Mouse (Mus musculus) layer of hippocampus, postnatal 10 days (tissue): ENCODE measurements around the gene Mob1b. TPM values are rescaled to one million over a fixed set of nuclear protein-coding genes. Genes with fewer than 3 reads are reported as not detected.

Experiments
- DNase-seq, 2 experiments: peaks; one replicate each; pipeline ENCODE4 v3.0.0; 2021; ENCODE audit warnings: low spot score in 2 of 2
- total RNA-seq, 2 experiments: library from RNA; stranded (reverse); gene quantifications; 2 replicates each; pipeline ENCODE4 v1.2.3; 2021

Gene Mob1b
- total RNA-seq, 2 experiments from 2014 or later, result 33.4 to 34.5 TPM

DNA sequence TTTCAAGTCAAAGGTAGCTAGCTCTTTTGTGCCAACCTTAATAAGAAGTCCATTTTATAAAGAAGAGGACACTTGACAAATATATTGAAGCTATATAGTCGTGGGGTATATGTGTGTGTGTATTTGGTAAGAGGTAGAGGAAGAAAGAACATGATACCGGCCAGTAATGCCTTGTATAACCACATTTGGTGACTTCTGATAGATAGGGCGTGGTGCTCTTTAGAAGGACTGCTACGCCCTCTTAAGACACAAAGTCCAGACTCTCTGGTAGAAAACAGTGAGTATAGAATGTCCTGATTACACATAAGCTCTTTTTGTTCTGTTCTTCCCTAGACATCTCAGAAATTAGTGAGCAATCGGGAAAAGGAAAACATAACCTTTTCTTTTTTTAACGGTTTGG, 47.5 kb downstream of the Mob1b start:
- DNase-seq, result no peak

DNA sequence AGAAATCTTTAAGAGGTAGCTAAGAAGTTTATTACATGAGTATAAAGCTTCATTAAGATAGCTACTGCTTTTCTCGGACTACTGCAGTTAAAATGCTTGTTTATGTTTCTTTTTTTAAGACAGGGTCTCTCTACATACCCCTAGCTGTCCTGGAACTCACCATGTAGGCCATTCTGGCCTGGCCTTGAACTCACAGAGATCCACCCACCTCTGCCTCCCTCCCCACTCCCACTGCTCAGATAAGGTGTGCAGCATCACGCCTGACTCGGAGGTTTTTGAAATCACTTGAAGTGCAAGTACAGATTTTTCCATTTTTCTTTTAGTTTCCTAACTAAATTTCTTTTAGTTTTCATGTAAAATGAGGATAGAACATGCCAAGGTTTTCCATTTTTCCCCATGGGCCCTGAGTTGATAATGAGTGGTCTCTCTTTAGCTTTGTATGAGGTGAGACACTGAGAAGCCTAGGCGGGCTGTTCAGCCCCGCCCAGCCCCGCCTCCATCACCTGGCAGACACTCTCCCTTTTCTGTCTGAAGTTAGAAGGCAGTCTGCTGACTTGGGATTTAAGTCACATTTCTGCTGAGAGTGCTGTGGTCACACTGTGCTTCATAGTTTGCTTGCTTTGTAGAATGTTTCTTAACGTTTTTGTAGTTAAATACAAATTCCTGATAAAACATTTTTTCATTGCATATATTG, 61.6 kb downstream of the Mob1b start:
- DNase-seq, result no peak

DNA sequence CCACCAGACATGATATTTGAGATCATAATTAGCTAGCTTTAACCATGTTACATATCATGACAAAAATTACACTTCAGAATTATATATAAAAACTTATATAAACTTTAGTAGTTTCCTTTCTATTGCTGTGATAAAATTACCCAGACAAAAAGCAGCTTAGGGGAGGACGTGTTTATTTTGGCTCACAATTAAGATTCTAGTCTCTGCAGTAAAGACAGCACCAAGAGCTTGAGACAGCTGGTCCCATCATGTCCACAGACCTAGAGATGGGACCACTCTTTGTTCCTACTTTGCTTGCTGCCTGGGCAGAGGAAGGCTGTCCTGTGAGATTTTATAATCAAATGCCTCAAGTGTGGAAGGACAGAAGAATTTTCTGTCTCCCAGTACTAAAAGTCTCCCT, 64.4 kb downstream of the Mob1b start:
- DNase-seq, result no peak

DNA sequence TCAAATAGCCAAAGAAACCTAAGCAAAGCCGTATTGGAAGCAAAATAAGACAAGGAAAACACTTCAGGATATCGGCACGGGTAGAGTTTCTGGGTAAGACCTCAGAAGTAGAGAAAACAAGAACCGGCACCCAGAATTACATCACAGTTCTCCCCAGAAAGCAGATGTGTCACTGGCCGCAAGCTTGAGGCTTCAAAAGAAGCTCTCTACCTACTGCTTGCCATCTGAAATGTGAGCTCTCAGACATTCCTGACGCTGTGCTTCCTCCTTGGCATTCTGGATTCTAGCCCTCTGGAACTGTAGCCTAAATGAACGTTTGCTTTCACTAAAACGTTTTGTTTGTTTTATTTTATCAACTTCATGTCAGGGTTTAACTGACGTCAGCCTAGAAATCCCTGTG, 70.0 kb downstream of the Mob1b start:
- no peak for DNase-seq

DNA sequence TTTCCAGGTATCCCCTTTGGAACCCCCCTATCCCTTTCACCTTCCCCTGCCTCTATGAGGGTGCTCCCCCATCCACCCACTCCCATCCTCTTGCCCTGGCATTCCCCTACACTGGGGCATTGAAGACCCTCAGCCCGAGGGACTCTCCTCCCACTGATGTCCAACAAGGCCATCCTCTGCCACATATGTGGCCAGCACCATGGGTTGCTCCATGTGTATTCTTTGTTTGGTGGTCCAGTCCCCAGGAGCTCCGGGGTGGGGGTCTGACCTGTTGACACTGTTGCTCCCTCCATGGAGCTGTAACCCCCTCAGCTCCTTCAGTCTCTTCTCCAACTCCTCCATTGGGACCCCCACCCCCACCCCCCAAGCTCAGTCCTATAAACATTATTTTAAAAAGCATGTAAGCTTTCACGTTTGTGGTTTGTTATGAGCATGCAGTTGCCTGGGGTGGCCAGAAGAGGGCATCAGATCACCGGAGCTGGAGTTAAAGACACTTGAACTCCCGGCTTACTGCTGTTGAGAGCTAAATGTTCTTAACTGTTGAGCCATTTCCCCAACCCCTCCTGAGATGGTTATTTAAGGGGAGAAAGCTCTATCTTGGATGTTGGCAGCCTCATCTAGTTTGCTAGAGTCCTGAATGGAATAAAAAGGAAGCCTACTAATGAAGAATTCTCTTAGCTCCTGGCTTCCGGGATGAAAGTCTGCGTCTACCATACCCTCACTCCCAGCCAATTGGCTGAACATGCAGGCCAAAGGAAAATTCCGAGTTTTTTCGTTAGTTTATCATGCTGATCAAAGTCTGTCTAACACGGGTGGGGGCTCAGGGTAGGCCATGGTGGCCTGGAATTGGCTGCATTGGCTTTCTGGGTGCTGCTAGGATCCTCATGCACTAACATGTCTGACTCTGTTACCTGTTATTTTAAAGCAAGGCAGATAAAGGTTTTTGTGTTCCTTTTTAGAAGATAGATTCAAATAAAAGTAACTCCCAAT, 70.9 kb downstream of the Mob1b start:
- DNase-seq, result peak; percentile 66 to 72

DNA sequence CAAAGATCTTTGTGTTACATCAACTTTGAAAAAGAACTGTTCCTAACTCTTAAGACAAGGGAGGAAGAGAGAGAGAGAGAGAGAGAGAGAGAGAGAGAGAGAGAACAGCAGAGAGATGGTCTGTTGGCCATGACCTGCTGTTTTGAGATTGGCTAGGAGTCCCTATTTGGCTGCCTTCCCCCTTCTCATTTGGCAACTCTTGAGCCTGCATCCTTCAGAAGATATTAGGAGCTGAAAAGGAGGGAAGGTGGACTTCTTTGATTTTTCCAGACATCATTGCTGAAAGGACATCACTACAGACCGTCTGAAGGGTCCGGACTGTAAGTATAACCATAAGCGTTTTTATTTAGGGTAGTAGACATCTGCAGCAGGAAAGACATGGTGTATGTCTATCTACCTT, 73.0 kb downstream of the Mob1b start:
- no peak for DNase-seq

DNA sequence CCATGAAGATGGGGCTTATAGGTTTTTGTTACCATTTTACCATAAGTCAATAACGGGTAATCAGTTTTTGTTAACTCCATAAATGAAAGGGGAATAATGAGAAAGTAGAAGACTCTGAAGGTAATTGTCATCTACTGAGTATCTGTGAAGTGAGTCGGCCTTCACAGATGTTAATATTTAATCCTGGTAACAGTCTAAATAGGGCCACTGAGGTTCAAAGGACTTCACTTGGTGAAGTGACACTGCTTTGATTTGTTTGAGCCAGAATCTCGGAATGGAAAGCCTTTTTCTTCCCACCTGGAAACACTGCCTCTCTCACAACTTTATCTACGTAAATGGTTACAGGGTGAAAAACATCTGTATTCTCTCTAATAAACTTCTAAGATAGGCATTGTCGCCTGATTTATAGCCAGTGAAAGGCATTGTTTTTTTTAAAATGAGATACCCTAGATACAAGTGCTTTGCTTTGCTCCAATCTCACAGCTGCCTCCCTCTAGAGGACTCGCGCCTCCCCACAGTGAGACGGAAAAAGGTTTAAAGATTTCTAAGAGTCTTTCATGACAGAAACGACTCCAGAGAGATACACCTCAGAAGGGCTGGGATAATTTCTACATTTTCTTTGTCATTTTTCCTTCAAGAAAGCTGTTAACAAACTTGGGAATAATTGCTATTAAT, 75.4 kb downstream of the Mob1b start:
- DNase-seq, result no peak

DNA sequence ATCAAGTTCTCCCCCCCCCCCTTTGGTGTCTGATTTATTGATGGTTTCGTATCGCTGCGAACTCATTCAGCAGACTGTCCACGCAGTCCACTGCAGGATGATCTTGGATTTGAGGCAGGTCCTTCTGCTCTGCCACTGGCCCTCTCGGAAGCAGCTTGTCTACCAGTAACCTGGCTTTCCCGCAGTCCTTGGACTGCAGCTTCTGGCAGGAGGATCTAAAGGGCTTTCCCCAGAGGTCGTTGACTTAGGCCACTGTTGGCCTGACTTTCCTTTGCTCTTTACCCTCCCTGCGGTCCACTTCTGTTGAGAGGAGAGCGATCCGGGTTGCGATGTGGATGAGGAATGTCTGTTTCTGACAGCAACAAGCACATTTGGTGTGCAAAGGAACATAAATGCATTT, 75.9 kb downstream of the Mob1b start:
- no peak for DNase-seq

DNA sequence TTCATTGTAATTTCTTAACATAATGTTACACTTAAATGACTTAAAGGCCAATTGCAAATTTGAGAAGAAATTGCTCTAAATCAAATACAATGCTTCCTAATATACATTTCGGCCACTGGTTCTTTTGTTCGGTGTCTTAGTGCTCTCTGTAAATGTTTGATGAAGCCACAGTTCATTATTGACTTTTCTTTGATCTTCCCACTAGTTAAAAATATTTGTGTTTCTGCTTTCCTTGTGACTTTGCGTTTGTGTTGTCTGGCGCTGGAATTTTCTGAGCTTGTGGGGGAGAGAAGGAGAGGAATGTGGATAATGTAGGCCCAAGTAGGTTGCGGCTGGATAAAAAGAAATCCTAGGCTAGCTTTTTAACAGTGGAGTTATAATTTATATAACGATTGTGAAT, 76.5 kb downstream of the Mob1b start:
- no peak for DNase-seq

DNA sequence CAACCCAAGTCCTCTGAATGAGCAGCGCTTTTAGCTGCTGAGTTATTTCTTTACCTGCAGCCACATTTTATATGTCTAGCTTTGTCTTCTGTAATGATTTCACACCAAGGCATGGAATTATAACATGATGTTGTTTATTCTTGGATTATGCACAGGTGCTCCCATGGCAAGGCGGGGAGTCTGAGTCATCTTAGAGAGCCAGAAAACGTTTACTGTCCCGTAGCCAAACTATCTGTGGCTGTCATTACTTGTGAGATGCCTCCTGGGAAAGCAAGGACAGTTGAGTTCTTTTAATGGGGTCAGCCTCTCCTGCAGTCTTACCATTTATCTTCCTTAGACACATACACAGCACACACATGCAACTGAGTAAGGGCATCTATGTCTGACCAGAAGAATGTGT, 85.0 kb downstream of the Mob1b start:
- DNase-seq, result no peak

DNA sequence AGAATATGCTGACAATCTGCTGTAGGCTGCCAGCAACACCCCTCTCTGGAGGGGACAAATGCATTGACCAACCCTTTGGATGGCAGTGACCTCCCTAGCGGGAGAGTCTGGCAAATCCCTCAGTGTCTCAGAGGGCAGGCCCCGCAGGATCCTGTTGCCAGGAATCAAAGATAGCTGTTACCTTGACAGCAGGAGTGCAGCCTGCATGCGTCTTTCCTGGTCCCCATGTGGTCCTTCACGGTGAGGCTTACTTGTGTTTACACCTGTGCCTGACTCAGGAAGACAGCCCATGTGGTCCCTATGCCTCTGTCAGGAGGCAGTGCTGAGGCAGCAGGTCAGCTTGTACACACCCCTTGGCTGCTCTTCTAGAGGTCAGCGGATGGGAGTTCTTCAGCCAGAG, 85.6 kb downstream of the Mob1b start:
- no peak for DNase-seq

DNA sequence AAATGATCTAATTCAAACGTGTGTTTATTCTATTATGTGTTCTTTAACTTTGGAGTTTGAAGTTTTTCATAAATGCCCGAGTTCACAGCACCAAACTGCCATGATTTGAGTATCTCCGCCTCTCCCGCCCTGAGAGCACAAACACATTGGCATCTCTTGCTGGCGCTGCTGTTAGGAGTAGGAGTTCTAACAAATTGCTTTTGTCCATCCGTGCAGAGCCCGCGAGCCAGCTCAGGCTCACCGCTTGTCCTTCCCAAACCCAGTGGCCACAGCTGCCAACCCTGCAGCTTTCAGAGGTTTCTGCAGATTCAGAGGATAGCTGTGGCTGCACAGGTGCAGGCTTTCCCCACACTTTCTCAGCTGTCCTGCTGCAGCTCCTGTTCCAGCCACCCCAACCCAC, 86.7 kb downstream of the Mob1b start:
- peak; percentile 36 to 44 for DNase-seq

DNA sequence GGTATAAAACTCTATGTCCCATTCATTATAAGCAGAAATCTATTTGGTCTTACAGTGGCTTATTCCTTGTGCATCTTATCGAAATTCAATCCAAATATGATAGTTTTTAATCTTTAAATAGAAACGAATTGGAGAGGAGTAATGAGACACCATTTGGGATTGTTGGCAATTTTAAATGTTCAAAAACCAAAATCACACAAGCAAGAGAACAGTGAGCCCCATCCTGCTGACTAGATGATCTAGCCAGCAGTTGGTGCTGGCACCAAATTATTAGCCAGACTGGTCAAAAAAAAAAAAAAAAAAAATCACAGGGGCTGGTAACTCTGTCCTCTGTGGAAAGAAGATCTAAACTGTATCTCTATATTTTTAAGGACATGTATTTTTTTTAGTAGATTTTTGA, 92.5 kb downstream of the Mob1b start:
- no peak for DNase-seq

Other genes with a start within 250 kb of the Mob1b start
- not detected for gene Enam, start 232.9 kb upstream of the Mob1b start, total RNA-seq
- gene Jchain, start 193.0 kb upstream of the Mob1b start, total RNA-seq, result under 1 TPM; 0.25 to 0.34 TPM
- 10 to 100 TPM; 29.7 to 31.0 TPM for gene Utp3, start 166.4 kb upstream of the Mob1b start, total RNA-seq
- gene Rufy3, start 155.8 kb upstream of the Mob1b start, total RNA-seq, result 100 to 1,000 TPM; 184 to 188 TPM
- gene Grsf1, start 44.7 kb upstream of the Mob1b start, total RNA-seq, result 10 to 100 TPM; 90.9 to 91.1 TPM
- gene Dck, start 44.1 kb downstream of the Mob1b start, total RNA-seq, result 10 to 100 TPM; 16.7 to 16.8 TPM
- 100 to 1,000 TPM; 123 to 128 TPM for gene Slc4a4, start 166.0 kb downstream of the Mob1b start, total RNA-seq